Comparison of ENCODE assay signal across 15 mouse cellular contexts in the genomic region with DNA sequence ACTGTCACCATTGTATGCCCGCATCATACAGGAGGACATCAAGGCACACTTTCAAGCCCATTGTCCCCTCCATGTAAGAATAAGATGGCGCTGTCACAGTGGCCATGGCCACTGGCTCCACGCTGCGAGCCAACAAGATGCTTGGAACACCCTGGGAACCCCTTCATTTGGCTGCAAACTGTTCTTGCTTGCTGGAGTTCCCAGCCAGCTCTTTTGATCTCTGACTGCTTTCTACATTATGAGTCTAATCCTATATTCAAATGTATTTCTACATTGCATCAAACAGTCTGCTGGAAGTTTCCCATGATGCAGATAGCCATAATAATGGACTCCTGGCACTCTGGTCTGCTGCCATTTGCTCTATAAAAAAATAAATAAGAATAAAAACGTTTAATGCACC.
"Had no signal": no experiment of that assay in that cellular context is flagged by ENCODE, and none has a peak within 500 bp of the region (broad histone marks: within the 10 kb centered on the region; RNA-seq: fewer than 3 reads in every experiment).

No protein-coding gene starts in this region.

- H3K4me1 ChIP-seq: limb, embryonic 15.5 days; liver, embryonic 12.5 days had no signal

- H3K36me3 ChIP-seq: limb, embryonic 15.5 days; liver, embryonic 12.5 days; neural tube, embryonic 13.5 days had no signal

- H3K9me3 ChIP-seq: limb, embryonic 15.5 days; neural tube, embryonic 13.5 days had no signal

- H3K9ac ChIP-seq: limb, embryonic 15.5 days; liver, embryonic 12.5 days; lung, embryonic 14.5 days; neural tube, embryonic 13.5 days had no signal

- H3K4me2 ChIP-seq: limb, embryonic 15.5 days; liver, embryonic 12.5 days; lung, embryonic 14.5 days; neural tube, embryonic 13.5 days had no signal

- H3K27me3 ChIP-seq: liver, embryonic 12.5 days; neural tube, embryonic 13.5 days had no signal

- DNase-seq: kidney, adult 9 months; kidney, postnatal 36 days; layer of hippocampus, adult 9-11 months; layer of hippocampus, postnatal 36 days; lung, postnatal 10 days; lung, postnatal 4 days; right cerebral cortex, postnatal 4 days; spleen, adult 18-20 months; thymus, adult 18-20 months; thymus, postnatal 14 days had no signal

- H3K4me3 ChIP-seq: limb, embryonic 15.5 days; liver, embryonic 12.5 days; neural tube, embryonic 13.5 days had no signal

- H3K27ac ChIP-seq: kidney, postnatal 0 days; limb, embryonic 15.5 days; liver, embryonic 12.5 days; neural tube, embryonic 13.5 days had no signal
